Mouse (Mus musculus) mature B cell (primary cell): ENCODE measurements around the gene Oas1f.
"Not testable (repeated sequence)": the region's sequence is repeated elsewhere in the genome, so short reads cannot be mapped to it uniquely, and the experiment has no call there.

Experiments used
- in situ Hi-C: fragments of 300-500 bp; cut with MboI; formaldehyde crosslinking; loops from 2 replicates; pipeline ENCODE4 v1.14.3; 2019

Oas1f gene

GRCm38 (mm10) chr5:120847067-120847466, at the start of gene Oas1f:
Gene Oas1f, plus strand, starts transcription at chr5:120847367.
- in situ Hi-C loops: no loop called here

GRCm38 (mm10) chr5:120798147-120798546, 49.0 kb upstream of the Oas1f start:
- in situ Hi-C loops: not testable (repeated sequence)

- in situ Hi-C loops: not testable (repeated sequence)
These were observed 48.2 kb upstream of the Oas1f start for GRCm38 (mm10) chr5:120798943-120799342.

- in situ Hi-C loops: no loop called here
These were observed 43.6 kb upstream of the Oas1f start for GRCm38 (mm10) chr5:120803596-120803995.

GRCm38 (mm10) chr5:120806458-120806857, 40.7 kb upstream of the Oas1f start:
- in situ Hi-C loops: no loop called here

- in situ Hi-C loops: no loop called here
These were observed 38.0 kb upstream of the Oas1f start for GRCm38 (mm10) chr5:120809171-120809570.

- in situ Hi-C loops: no loop called here
These were observed 35.0 kb upstream of the Oas1f start, which contains the start of gene Oas1c for GRCm38 (mm10) chr5:120811951-120812819. Gene Oas1c, minus strand, starts transcription at chr5:120812514.

GRCm38 (mm10) chr5:120813023-120813422, 34.1 kb upstream of the Oas1f start:
- in situ Hi-C loops: no loop called here

GRCm38 (mm10) chr5:120815949-120816348, 31.2 kb upstream of the Oas1f start:
- in situ Hi-C loops: no loop called here

GRCm38 (mm10) chr5:120818999-120819398, 28.2 kb upstream of the Oas1f start:
- in situ Hi-C loops: no loop called here

GRCm38 (mm10) chr5:120831031-120831430, 16.1 kb upstream of the Oas1f start:
- in situ Hi-C loops: no loop called here

- in situ Hi-C loops: no loop called here
These were observed 13.6 kb upstream of the Oas1f start for GRCm38 (mm10) chr5:120833335-120834280.

GRCm38 (mm10) chr5:120836731-120837585, 10.2 kb upstream of the Oas1f start:
- in situ Hi-C loops: no loop called here

GRCm38 (mm10) chr5:120844713-120845112, 2.5 kb upstream of the Oas1f start:
- in situ Hi-C loops: no loop called here

GRCm38 (mm10) chr5:120849601-120850136, 2.5 kb downstream of the Oas1f start:
- in situ Hi-C loops: no loop called here

- in situ Hi-C loops: no loop called here
These were observed 12.1 kb downstream of the Oas1f start for GRCm38 (mm10) chr5:120859241-120859640.

- in situ Hi-C loops: no loop called here
These were observed 14.0 kb downstream of the Oas1f start, which contains the start of gene Oas1h for GRCm38 (mm10) chr5:120861121-120861520. Gene Oas1h, plus strand, starts transcription at chr5:120861421.

GRCm38 (mm10) chr5:120865336-120865860, 18.2 kb downstream of the Oas1f start:
- in situ Hi-C loops: no loop called here

- in situ Hi-C loops: no loop called here
These were observed 22.4 kb downstream of the Oas1f start for GRCm38 (mm10) chr5:120869436-120870015.

- in situ Hi-C loops: no loop called here
These were observed 22.9 kb downstream of the Oas1f start for GRCm38 (mm10) chr5:120870081-120870480.
